Mouse (Mus musculus): ENCODE measurements around the gene Rnls.

Gene Rnls

DNA sequence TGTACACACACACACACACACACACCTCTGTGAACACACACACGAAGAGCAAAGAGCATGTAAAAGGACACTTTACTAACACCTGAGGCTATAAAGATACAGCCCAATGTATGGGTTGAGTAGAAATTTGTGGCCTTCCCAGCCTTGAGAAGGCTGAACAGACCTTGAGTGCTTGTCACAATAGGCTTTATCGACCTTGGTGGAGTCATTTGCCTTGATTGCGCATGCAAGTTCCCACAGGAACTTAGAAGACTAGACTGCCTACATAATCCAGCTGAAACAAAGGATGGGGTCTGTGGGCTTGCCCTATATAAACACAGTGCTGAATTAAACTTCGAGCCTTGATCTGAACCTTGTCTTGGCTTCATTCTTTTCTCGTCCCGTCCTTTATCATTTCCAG, 288.2 kb downstream of the Rnls start:
- DNase-seq (ENCODE audit: extremely low spot score) = no peak

- DNase-seq (ENCODE audit: extremely low spot score) = no peak
Observed at GRCm38 (mm10) chr19:33102783-33103139, 289.3 kb downstream of the Rnls start.

GRCm38 (mm10) chr19:33102008-33102782, 289.9 kb downstream of the Rnls start:
- DNase-seq (ENCODE audit: extremely low spot score) = no peak

DNA sequence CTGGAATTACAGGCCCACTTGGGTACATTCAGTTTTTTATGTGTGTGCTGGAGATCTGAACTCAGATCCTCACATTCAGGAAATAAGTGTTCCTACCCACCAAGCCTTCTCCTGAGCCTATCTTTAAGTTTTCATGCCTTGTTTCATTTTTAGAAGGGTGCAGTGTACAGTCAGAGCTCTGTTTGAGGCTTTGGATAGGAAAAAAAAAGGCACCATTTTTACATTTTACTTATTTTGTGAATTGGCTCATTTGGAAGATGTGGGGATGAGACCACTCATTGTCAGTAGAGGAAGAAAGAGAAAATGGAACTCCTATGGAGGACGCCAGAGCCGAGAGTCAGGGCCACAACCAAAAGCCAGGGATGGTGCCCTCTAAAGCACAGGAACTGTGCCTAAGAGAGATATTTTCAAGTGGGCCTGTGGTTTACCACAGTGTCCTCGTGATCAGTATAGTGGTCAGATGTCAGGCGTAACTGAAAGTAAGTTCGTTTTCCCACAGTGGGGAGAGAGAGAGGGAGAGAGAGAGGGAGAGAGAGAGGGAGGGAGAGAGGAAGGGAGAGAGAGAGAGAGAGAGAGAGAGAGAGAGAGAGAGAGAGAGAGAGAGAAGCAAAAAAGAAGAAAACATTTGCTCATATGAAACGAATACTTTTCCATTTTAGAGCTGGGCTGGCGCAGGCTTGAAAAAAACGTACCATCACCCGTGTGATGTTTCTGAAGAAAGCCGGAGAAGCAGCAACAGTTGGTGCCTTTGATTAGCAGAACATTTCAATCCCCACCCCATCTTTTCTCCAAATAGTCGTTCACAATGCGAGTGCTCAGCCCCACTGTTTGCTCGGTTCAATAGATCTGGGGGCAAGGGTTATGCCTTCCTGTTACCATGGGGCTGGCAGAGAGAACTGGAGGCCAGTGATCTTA, 290.7 kb downstream of the Rnls start:
- DNase-seq (ENCODE audit: extremely low spot score) = no peak

GRCm38 (mm10) chr19:33100598-33100997, 291.5 kb downstream of the Rnls start:
- no peak for DNase-seq (ENCODE audit: extremely low spot score)

DNA sequence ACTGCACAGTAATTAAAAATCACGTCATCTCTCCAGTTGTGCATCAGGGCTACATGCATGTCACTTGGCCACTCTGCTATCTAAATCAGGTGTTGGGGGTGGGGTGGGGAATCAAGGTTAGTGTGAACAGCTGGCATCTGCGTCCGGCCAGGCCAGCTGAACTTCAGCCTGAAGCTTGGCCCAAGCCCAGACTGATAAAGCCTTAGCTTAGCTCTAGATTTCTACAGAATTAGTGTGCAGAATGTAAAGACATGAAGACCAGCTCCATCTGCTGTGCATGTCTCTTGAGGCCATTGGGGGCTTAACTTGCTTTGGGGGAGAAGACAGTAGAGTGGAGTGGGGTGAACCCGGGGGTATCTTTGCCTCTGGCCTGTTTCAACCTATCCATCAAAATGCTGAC, 292.1 kb downstream of the Rnls start:
- DNase-seq (ENCODE audit: extremely low spot score) = no peak

DNA sequence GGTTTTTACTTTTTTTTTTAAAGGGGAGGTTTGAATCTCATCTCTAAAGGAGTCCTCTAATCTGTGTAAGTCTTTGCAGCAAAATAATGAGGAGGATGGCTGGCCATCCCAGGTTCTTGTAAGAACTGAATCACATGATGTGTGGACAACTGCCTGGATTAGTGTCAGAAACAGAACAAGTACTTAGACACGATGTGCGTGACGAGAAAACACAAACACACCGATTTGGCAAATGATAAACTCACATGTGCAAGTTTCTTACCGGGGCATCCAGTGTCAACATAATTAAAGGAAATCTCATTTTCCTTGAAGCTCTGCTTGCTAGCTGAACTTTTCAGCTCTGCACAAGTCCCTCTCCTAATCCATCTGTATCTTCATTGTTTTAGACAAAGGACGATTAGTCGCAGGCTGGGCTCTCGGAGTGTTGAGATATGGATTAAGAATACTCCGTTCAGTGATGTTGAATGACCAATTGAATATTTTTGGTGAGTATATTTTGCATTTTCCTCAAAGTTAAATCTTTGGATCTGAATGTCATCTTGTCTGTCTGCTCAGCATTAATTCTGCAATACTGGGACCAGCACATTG, 292.8 kb downstream of the Rnls start:
- DNase-seq (ENCODE audit: extremely low spot score) = no peak

- DNase-seq (ENCODE audit: extremely low spot score) = no peak
Observed at GRCm38 (mm10) chr19:33097691-33098090, 294.4 kb downstream of the Rnls start.

DNA sequence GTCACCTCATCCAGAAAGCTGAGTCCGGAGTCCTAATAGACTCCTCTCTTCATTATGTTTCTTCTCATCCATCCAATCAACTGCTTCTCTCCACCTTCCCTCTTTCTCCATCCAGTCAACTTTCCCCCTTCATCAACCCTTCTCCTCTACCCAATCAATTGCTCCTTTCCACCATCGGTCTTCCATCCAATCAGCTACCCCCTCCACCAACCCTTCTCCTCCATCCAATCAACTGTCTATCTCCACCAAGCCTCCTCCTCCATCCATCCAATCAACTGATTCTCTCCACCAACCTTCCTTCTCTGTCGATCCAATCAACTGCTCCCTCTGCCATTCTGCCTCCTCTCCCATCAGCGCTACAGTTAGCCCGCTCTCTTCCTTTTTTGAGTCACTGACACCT, 295.5 kb downstream of the Rnls start:
- DNase-seq (ENCODE audit: extremely low spot score) = no peak

- no peak for DNase-seq (ENCODE audit: extremely low spot score)
Observed at GRCm38 (mm10) chr19:33092575-33092974, 299.5 kb downstream of the Rnls start.

DNA sequence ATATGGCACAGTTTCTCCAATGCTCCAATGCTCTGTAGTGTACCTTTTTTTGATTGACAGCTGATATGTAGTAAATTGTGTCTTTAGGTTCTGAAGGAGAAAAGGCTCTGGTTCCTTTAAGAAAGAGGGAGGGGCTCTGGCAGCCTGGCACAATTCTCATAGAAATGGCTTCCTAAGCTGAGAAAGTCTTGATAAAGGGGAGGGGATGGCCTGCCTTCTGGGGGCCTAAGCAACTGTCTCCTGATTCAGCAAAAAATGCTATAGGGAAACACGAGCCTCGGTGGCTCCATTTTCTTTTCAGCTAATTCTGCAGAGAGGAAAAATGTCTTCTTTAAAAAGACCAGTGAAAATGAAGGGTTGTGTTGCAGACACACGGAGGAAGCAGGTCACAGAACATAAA, 300.8 kb downstream of the Rnls start:
- no peak for DNase-seq (ENCODE audit: extremely low spot score)

DNA sequence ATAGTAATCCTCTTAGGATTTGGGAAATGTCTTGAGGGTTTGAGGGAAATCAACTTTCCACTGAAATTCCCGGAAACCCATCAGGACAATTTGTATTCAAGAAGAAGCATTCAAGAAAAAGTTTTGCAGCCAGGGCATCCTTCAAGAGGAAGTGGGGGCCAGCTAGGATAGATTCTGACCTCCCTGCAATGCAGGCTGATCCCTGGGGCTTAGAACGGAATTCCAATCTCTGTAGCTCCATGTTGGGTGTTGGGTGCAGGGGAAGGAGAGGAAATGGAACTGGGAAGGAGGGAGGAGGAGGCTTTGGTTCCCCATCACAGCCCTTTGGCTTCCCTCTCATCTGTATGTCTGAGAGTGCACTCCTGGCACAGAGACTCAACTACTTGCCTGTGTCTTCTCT, 303.2 kb downstream of the Rnls start:
- DNase-seq (ENCODE audit: extremely low spot score) = no peak

DNA sequence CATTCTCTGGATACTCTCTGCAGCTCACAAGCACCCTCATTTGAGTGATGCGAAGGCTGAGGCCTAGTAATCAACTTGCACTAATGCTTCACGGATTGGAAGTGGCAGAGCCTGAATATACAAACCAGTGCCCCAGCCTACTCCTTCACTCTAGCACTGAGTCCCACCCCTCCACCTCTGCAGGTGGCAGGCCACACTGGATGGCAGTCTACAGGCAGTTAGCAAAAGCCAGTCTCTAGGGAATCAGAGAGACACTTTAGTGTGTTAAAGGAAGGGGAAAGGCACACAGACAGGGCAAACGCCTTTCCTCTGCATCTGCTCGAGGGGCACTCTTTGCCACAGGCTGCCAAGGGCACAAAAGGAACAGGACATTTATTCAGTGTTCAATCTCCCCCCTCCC, 304.1 kb downstream of the Rnls start:
- no peak for DNase-seq (ENCODE audit: extremely low spot score)
